Mouse (Mus musculus): ENCODE data around the gene Tmtc2. TPM values are rescaled to one million over a fixed set of nuclear protein-coding genes. Genes with fewer than 3 reads are reported as not detected.

Tmtc2 gene
- total RNA-seq, 1 experiment from 2014 or later: 5.0 TPM

DNA sequence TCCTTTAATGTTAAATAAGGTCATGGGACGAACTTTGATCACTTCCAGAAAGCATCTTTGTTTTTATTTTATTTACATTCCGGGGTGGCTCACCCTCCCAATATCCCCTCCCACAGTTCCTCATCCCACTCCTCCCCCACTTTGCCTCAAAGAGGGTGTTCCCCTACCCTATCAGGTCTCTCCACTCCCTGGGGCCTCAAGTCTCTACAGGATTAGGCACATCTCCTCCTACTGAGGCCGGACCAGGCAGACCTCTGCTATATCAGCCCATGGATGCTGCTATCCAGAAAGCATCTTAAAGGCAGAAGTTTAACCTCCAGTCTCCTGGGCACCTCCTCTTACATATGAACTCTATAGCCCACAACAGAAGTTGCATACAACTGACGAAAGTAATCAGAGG lies 157.7 kb downstream of the Tmtc2 start:
- no peak for DNase-seq

DNA sequence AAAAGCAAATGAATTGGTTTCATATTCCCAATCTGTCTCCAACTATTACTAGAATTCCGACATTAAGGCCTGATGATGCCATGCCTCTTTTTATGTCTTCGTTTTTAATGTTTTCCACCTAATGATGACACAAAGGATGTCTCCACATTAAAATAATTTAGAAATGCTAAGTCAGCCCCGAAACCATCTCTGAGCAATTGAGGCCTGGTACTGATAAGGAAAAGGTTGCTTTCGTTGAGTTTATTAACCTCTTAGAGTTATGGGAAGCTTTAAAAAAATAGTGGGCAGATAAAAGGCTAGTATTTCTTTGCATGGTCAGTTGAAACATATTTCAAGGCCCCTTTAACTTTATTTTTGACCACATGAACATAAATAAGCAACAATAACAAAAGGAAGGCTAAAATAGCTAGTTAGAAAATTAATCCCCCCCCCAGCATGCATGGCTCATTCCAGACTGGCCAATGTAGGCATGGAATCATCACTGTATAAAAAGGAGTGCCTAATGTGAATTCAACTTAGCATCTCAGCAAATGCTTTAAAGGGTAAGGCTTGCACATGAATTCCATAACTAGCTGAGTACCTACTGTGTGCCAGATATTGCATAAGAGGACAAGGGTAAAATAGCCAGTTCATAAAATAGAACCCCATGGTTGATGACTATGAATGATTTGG lies 168.3 kb downstream of the Tmtc2 start:
- DNase-seq: no peak

DNA sequence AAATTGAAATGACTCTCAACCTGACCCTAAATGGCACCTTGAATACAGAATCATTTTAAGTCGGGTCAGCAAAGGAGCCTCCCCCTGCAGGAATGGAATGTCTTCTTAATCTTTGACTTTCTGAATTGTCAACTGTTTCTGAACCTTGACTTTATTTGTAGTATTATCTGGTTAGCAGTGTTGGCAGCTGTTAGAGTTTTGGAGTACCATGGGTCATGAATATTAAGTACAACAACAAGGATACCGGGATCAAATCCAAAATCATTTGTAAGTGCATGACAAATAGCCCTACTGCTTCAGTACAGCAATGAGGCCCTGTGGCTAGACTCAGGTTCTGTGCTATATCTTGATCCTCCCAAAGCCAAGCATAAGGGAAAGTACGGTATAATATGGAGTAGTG lies 170.3 kb downstream of the Tmtc2 start:
- no peak for DNase-seq

DNA sequence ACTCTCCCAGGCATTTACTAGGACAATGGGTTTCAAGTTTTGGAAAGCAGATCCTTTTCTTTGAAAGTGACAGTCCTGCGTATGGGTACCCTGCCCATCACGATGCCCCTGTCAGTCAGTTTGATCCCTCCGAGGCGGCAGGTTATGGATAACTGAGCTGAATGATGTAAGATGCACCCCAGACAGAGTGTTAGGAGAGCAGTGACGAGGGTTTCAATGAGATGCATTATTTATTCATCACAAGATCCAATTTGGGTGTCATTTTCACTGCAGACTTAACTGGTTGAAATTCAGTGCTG lies 171.8 kb downstream of the Tmtc2 start:
- DNase-seq: no peak

DNA sequence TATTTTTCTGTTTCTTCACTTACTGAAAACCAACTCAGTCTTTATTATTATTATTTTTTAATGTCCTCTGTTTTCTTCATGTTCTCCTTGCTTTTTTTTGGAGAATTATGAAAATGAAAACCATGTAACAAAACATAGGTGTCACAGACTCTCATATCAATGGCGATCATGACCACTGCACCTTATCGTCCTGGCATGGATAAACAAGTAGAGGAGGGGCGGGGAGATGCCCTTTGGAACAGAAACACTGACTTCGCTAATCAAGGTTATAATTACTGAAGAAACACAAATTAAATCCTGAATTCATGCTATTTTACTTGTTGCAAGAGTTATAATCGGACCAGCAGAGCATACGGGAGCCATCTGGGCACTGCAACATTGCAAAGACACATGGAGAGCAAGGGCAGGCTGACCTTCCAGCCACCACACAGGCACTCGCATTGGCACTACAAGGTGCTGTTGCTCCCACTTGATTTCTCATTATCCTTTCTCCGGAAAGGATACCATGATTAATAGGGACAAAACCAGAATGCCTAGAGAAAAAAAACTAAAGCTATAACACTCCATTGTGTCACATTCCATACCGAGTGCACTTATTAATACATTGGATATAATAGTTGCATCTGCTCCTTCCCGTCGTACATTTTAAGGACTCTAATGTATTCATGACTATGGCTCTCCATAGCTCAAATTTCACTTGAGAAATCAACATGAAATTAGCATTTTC lies 172.3 kb downstream of the Tmtc2 start:
- DNase-seq: no peak

DNA sequence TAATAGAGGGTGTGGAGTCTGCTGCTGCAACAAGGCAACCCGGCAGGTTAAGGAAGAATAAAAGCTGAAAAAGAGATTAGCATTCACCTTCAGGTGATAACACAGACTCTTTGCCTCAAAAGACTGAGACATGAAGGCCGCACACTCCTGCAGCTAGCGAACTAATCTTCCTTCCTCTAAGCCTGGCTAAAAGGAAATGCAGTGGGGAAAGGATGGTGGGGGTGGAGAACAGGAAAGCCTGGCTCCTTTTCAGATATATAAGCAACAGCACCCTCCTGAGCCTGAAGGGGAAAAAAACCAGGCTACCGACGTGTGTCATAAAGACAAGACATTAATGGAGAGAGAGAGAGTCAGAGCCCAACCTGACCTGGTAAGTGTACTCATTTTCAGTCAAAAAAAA lies 174.9 kb downstream of the Tmtc2 start:
- DNase-seq: no peak

DNA sequence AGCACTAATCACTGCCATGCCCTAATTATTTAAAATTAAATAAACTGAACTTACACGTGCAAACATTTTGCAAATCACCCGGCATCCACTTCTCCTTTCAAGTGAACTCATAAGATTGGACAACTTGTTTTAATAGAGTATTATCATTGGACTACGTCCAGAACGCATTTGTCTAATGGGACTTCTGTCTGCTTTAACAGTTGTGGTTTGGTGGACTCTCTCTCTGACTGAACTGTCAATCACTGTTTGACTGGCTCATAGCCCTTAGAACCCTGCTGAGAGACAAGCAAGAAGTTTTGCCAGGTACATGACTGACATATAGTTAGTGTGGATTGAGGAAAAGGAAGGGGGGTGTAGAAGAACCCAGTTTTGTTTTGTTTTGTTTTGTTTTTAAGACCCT lies 190.2 kb downstream of the Tmtc2 start:
- DNase-seq: no peak

DNA sequence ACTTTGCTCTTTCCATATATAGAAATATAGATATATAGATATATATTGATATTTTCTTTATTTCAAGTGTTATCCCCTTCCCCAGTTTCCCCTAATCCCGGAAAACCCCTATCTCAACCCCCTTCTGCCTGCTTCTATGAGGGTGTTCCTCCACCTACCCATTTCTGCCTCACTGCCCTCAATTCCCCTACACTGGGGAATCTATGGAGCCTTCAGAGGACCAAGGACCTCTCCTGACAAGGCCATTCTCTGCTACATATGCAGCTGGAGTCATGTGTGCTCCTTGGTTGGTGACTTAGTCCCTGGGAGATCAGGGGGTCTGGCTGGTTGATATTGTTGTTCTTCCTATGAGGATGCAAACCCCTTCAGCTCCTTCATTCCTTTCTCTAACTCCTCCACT lies 192.5 kb downstream of the Tmtc2 start:
- no peak for DNase-seq

DNA sequence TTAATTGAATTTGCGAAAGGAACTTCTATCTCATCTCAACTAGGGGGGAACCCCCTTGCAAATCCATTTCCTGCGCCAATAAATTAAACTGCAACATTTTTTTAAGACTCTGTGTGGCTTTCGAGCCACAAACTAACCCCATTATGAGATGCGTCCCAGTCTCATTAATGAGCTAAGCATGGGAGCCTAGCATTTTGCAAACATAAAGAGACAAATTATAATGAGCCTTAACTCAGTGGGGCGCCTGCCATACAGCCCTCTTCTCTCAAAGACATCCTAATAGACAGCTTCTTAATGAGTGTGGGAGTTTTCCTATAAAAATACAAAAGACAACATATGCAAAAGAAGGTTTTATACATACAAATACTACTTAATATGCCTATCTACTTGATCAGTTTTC lies 193.0 kb downstream of the Tmtc2 start:
- no peak for DNase-seq

DNA sequence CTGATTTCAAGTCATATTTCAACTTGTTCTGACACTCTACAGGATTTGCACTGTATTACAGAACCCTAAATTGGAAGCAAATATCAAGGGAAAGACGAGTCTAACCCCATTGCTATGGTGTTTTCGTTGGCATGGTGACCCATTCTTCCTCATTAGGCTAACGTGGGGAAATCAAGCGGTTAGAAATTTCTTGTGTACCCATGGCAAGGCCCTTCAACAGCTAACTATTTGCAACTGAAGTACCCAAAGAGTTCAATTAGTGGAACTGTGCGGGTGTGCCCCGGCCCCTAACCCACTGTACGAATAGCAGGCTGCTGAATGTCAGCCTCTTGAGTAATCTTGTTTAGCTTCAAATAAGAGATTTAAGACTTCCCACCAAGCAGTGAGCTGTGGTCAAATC lies 193.7 kb downstream of the Tmtc2 start:
- DNase-seq: no peak

DNA sequence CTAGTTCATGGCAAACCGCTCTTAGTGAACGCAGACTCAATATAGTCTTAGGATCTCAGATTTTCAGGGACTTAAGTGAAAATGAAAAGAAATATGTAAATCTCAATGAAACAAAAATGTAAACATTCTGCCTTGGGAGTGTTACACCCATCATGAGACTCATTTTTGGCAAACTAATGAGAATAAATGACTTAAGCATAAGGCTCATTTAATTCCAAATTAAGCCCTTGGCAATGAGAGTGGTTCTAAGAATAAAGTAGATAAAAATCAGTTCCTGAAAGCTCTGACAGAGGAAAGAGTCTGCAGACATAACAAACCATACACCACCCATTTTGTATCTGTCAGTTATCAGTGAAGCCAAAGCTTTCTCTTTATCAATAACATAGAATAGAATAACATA lies 196.5 kb downstream of the Tmtc2 start:
- no peak for DNase-seq

DNA sequence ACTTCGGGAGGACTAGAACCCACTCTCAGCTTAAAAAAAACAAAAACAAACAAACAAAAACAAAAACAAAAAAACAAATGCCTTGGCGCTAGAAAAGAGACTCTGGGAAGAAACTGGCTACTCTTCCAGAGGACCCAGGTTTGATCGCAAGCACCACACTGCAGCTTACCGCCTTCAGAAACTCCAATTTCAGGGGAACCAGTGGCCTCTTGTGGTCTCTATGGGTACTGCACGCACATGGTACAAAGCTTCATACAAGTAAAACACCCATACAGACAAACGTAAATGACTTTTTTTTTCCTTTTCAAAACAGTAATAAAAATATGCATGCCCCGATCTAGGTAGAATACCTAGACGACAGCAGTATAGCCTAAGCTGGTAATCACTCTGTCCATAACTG lies 201.0 kb downstream of the Tmtc2 start:
- no peak for DNase-seq

DNA sequence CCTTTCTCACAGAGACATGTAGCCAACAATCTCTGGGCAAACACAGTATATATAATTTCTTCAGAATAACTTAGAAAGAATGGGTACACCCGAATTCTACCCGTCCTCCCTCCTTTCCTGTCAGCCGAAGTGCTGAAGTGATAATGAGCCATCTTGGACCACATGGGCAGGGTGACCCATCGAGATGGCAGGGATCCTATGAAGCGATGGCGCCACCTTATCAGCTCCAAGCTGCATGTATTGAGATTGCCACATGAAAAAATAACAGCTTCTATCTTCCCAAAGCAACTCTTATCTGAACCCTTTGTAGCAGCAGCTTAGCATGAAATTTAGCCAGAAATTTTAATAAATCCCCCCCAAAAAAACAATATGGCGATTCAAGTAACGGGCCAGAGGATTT lies 206.0 kb downstream of the Tmtc2 start:
- no peak for DNase-seq

DNA sequence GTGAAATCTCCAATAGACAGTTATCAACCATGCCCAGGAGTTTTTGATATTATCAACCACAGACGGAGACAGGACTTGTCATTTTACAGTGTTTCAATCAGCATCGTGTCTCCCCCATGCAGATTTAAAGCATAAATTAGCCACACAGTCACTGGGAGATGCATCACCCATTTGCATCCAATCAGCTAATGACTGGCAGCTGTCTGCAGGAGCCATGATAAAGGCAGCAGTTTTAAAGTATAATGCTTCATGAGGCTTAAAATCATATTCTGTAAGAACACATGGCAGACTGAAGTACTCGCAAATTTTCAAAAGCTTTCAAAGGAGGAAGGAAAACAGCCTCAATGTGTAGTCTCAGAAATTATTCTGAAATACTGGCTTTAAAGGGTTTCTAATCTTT lies 209.8 kb downstream of the Tmtc2 start:
- no peak for DNase-seq

DNA sequence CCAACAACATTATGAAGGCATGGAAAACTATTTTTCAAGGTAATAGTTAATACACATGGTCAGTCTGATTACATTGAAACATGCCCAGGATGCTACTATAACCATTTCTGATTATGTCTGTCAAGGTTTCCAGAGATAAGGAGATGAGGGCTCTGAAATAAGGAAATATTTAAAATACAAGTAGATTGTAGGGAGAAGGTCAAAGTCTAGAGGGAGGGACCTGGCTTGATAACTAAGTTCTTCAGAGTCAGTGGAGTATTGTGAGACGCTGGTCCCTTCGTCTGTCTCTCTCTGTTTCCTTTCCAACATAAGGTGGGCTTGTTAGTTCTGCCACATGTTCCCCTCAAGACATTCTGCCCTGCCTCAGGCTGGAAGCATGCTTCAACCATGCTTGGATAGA lies 223.9 kb downstream of the Tmtc2 start:
- DNase-seq: no peak

DNA sequence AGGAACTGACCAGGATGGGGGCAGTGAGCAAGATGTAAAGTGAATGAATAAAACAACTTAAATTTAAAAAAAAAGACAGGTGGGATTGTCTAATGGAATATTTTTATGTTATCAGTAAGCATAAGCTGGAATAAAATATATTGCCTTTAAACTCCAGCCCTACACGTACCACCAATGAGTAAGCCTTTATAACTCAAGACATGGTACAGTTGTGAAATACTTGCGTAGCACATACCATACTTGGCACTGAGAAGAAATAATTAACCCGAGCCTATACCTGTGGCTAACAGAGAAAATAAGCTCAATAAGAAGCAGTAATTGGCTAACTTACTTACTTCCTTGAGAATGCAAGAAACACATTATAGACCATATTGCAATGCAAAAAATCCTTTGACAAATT lies 228.3 kb downstream of the Tmtc2 start:
- DNase-seq: no peak

DNA sequence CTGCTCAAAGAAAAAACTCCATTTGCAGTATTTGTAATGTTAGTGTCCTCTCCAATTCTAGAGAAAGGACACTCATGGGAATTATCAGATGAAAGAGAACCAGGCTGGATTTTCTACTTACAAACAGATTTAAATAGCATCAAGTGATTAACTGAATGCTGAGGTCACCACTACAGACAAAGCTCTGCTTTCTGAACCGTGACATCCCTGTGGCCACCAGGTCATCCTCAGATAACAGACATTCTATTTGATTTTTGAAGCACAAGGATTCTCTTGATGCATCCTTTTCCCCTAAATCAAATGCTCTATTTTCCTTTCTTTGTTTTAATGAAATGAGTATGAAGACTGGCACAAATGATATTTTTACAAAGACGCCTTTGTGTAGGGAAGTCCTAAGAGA lies 241.4 kb downstream of the Tmtc2 start:
- DNase-seq: no peak

DNA sequence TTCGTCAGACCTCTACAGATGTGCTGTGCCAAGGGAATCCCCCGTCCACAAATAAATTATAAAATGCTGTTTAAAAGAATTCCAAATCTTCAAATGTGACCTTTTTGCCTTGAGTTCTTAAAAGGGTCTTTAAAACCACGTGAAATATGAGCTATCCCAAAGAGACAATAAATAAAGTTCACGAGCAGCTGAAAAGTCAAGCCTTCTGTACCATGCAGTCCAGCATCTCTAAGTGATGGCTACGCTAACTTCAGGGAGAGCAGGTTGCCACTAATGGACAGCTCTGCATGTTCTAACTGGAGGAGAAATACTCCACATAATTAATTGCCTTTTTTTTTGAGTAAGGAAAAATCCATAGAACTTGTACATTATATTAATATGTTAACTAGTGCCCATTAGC lies 243.9 kb downstream of the Tmtc2 start:
- DNase-seq: no peak

DNA sequence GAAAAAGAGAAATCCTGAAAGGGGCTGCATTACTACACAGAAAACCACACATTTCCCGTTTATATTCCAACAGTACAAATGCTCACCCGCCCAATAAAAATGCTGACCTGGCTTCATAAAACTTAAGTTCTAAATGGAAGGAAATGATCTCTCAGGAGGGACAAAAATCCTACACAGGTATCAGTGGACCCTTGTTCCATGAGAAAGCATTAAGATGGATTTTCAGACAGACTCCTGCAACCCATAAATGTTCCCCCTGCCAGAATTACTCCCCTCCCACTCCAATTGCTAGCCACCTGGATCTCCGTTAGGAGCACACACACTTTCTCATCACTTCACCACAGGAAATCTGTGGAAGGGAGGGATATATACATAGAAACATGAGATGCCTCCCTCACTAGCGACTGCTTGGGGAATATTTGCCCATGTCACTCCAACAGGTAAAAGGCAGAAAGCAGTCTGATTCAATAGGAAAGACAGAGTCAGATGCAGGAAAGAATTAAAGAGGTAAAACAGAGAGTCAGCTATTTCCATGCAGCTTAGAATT lies 250.5 kb downstream of the Tmtc2 start:
- DNase-seq: no peak

DNA sequence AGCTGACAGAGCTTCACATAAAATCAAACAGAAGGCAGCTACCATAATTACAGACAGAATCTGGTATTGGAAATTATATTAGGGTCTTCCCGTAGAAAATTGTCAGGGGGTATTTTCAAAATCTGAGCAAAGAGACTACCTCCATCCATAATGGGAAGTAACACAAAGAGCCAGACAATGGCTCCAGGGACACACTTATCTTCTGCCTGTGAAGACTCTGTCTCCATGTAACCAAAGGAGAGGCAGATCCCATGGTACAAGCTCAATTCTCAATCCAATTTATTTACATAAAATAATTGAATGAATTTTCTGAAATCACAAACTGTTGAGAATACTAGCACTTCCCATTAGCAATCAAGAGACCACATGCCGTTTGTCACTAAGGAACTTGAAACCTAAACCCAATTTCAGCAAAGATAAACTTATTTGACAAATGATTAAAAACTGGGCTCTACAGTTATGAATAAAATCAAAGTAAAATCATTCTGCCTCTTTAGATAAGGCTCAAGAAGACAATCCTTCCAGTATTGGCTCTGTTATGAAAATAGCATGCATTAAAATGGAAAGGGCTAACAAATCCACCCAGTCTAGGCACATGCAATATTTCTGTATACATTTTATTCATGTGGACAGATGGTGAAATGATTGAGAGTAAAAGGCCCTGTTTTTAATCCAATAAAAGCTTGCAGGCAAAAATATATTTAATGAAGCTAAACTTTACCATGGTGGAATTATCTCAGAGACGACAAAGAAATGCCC lies 254.8 kb downstream of the Tmtc2 start:
- DNase-seq: no peak

DNA sequence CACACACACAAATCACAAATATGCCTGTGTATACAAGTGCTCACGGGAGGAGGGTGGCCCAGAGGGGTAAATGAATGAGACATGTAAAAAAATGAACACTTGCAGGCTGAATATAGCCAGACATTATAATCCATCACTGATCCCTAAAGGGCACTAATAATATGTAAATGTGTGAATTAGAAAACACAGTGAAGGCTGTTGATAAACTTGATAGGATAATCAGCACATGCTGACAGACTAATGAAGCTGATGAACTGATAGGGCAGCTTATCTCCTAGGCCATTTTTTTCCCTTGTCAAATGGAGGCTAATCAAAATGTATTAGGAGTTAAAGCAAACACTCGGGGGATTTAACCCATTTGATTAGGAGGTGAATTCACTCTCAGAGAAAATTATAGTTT lies 255.4 kb downstream of the Tmtc2 start:
- no peak for DNase-seq

DNA sequence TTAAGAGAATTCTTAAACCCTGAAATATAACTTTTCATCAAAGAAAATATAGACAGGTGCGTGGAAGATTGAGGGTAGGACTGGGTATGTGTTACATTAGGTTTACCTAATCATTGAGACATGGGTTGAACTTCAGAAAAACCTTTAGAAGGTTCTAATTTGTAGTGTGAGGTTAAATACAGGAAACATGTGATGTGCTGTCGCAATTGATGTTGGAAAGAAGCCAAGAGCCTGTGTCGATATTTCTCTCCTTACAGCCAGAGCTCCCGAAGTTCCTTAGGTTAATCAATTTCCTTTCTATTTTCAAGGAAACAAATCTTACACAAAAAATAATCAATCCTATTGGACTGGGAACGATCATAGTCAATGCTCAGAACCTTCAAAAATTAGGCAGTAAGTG lies 261.3 kb downstream of the Tmtc2 start:
- DNase-seq: no peak

DNA sequence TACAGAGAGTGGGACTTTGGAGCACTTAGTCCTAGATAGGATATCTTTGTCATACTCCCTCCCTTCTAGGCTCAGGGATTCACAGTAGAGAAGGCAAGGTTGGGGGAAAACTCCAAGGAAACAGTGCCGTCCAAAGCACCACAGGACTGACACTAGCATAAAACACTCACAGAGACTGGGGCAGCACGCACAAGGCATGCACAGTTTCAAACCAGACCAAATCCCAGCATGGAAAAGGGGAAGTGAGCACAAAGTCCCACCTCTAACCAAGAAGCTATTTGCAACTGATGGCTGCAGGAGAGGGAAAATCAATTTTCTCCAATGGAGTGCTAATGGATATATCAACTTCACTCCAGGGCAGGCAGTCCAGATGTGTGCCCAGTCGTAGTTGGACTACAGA lies 276.7 kb downstream of the Tmtc2 start:
- DNase-seq: no peak

DNA sequence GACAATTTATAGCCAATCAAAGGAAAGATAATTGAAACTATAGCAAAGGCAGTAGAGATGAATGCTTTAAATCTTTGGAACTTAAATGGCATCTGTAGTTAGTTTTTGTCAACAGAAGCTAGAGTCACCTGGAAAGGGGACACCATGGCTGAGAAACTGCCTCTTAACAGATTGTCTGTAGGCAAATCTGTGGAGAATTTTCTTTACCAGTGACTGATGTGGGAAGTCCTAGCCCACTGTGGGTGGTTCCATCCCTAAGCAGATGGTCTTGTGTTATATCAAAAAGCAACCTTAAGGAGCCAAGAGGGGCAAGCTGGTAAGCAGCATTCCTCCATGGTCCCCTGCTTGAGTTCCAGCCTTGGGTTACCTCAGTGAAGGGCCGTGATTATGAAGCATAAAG lies 281.3 kb downstream of the Tmtc2 start:
- no peak for DNase-seq

Data from adrenal gland, postnatal 25 days (tissue).